Mouse (Mus musculus): ENCODE data around the gene Cfdp1.

DNA sequence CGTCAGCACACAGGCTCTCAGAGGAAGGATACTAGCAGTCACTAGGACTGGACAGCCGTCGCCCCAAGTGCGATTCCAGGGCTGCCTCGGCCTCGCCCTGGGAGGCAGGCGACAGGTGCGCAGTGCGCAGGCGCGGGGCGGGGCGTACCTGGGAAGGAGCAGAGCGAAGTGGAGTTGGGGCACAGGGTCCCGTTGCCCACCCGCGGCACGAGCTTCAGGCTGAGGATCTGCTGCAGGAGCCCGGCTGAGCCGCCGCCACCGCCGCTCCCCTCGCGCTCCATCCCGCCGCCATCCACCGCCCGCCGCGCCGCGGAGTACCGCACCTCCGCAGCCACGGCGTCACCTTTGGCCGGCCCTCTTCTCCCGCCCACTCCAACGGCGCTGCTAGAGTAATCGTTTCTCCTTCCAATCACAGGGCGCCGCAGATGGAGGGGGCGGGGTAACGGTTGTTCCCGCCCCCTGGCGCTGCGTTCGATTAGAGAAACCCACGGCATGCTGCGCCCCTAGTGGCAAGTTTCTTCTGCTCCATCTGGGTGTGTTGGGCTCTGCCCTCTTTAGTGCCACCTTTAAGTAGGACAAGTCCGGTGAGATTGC is 22.4 kb upstream of the Cfdp1 start, which contains the start of gene Tmem170:
- TF ChIP-seq CTCF (IDR thresholded peaks at IDR 0.05; ENCODE audit: borderline replicate concordance, extremely low read depth, insufficient read depth, insufficient read length) (peak; percentile 96), POLR2A (IDR thresholded peaks at IDR 0.05; ENCODE audit: borderline replicate concordance, extremely low read depth, insufficient read depth, insufficient read length, poor library complexity, severe bottlenecking) (peak; percentile 46; the same call in 1 of the 2 replicates)

Measured in brain, embryonic 14.5 days (tissue).